Mouse (Mus musculus): Measurements from ENCODE around the gene Rilp. TPM values are rescaled to one million over a fixed set of nuclear protein-coding genes. Genes with fewer than 3 reads are reported as not detected.

Rilp gene
- polyA plus RNA-seq, 1 experiment from 2014 or later = 1.5 TPM

DNA sequence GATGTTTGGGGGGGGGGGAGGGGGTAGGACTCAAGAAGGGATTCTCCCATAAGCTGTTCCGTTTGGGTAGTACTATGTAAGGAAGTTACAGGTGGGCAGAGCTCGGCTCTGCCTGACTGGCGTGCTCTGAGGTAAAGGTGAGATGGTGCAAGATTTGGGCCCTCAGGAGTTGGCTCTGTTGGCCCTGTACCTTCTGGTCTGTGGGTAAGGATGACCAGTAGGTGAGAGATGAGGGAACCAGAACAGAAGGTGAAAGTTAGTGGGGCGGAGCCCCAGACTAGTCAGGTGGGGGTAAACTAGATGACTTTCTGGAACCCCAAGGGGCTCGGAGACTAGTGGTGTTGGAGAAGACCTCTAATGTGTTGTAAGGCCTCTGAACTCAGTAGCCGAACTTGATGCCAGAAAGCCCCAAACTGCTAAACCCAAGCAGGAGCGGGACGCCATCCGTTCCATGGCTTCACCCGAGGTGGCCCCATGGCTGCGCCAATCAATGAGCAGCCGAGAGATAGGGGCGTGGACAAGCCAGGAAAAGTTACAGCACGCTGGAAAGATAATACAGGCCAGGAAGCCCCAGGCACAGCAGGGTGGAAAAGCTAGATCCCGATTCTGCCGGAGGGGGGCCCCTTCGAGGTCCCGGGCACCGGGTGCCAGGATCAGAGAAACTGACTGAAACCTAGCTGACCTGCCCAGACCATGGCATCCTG lies 42.2 kb upstream of the Rilp start:
- Histone ChIP-seq H3K4me2 (peak overlapping the region; percentile 57), H3K36me3 (peaks cover 23% of the 10 kb centered on the region), H3K27me3 (0 out of 2 replicates have a peak, but pooled peaks cover 19% of the 10 kb centered on the region), H3K4me3 (peak overlapping the region; percentile 31), H3K4me1 (replicated peaks) (peaks cover 19% of the 10 kb centered on the region), H3K9ac (peak overlapping the region; percentile 63), H3K27ac (no peak overlapping the region), H3K9me3 (no peaks in the 10 kb centered on the region)
- ATAC-seq (ENCODE audit: low FRiP score) = no peak
- 18% methylated on average over 19 of the region's 19 CpGs for WGBS

DNA sequence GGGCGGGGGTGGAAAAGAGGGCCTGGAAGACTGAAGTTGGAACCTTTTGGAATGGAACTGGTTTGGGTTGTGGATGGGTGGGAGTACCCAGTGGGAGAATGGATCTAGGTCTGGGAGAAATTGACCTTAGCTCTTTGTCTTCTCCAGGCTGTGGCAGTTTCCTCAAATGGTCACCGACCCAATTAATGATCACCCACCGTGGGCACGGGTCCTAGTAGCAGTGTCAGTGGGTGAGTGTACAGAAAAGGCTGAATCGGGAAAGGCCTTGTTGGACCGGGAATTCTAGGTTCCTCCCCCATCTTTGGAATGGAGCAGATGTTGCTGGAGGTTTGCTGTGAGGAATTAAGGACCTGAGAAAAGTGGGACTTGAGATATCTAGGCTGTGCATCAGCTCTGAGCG lies 41.5 kb upstream of the Rilp start:
- no peak for ATAC-seq (ENCODE audit: low FRiP score)
- 69% methylated on average over 7 of the region's 7 CpGs for whole genome bisulfite sequencing
- H3K4me2 ChIP-seq = peak overlapping the region; percentile 57
- H3K36me3 ChIP-seq = peaks cover 23% of the 10 kb centered on the region
- H3K27me3 ChIP-seq = 0 out of 2 replicates have a peak, but pooled peaks cover 19% of the 10 kb centered on the region
- peaks cover 11% of the 10 kb centered on the region for H3K4me1 ChIP-seq (replicated peaks)
- H3K9me3 ChIP-seq = no peaks in the 10 kb centered on the region
- H3K9ac ChIP-seq = peak overlapping the region; percentile 63; the same call in 1 of the 2 replicates
- peak overlapping the region; percentile 31 for H3K4me3 ChIP-seq
- H3K27ac ChIP-seq = no peak overlapping the region

GRCm38 (mm10) chr11:75469261-75469660 lies 40.6 kb upstream of the Rilp start:
- Histone ChIP-seq H3K4me3 (no peak overlapping the region), H3K36me3 (peaks cover 23% of the 10 kb centered on the region), H3K4me1 (replicated peaks) (peaks cover 8% of the 10 kb centered on the region), H3K27ac (no peak overlapping the region), H3K4me2 (no peak overlapping the region), H3K9ac (no peak overlapping the region), H3K9me3 (no peaks in the 10 kb centered on the region), H3K27me3 (0 out of 2 replicates have a peak, but pooled peaks cover 19% of the 10 kb centered on the region)
- ATAC-seq (ENCODE audit: low FRiP score) = no peak
- 90% methylated on average over 4 of the region's 4 CpGs for WGBS

DNA sequence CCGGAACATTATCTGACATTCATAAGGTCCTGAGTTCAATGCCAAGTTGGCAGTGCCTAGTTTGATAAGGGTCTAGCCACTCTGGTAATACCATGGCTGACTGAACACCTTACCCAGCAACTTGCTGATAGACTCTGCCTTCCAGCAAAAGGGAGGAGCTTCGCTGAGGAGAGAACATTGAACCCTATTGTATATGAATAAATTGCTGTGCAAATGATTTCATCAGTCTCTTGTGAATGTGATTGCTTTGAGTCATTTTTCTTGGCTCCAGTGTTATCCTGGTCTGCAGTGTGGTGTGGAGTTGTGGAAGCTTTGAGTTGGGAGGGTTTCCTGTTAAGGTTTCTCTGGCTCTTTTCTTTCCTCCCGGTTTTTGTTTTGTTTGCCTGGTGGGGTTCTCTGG lies 39.2 kb upstream of the Rilp start:
- H3K27me3 ChIP-seq = 0 out of 2 replicates have a peak, but pooled peaks cover 19% of the 10 kb centered on the region
- 88% methylated on average over 3 of the region's 3 CpGs for WGBS
- H3K4me2 ChIP-seq = no peak overlapping the region
- no peak overlapping the region for H3K4me3 ChIP-seq
- H3K4me1 ChIP-seq (replicated peaks) = peaks cover 8% of the 10 kb centered on the region
- no peaks in the 10 kb centered on the region for H3K9me3 ChIP-seq
- H3K9ac ChIP-seq = no peak overlapping the region
- H3K27ac ChIP-seq = no peak overlapping the region
- ATAC-seq (ENCODE audit: low FRiP score) = no peak
- peaks cover 9% of the 10 kb centered on the region for H3K36me3 ChIP-seq

GRCm38 (mm10) chr11:75472469-75473081 lies 37.3 kb upstream of the Rilp start:
- H3K27ac ChIP-seq = no peak overlapping the region
- peaks cover 6% of the 10 kb centered on the region for H3K4me1 ChIP-seq (replicated peaks)
- 88% methylated on average over 11 of the region's 11 CpGs for WGBS
- H3K9me3 ChIP-seq = no peaks in the 10 kb centered on the region
- 0 out of 2 replicates have a peak, but pooled peaks cover 18% of the 10 kb centered on the region for H3K27me3 ChIP-seq
- no peak for ATAC-seq (ENCODE audit: low FRiP score)
- no peaks in the 10 kb centered on the region for H3K36me3 ChIP-seq
- H3K4me3 ChIP-seq = no peak overlapping the region
- no peak overlapping the region for H3K9ac ChIP-seq
- H3K4me2 ChIP-seq = no peak overlapping the region

- 65% methylated on average over 7 of the region's 7 CpGs for WGBS
- Histone ChIP-seq H3K27me3 (0 out of 2 replicates have a peak, but pooled peaks cover 11% of the 10 kb centered on the region), H3K4me3 (no peak overlapping the region), H3K4me1 (replicated peaks) (no peaks in the 10 kb centered on the region), H3K36me3 (no peaks in the 10 kb centered on the region), H3K9ac (no peak overlapping the region), H3K9me3 (no peaks in the 10 kb centered on the region), H3K27ac (no peak overlapping the region), H3K4me2 (no peak overlapping the region)
- no peak for ATAC-seq (ENCODE audit: low FRiP score)
Measured at GRCm38 (mm10) chr11:75473376-75473775, 36.5 kb upstream of the Rilp start.

GRCm38 (mm10) chr11:75486192-75486591 lies 23.7 kb upstream of the Rilp start:
- Histone ChIP-seq H3K9ac (no peak overlapping the region), H3K27ac (peak overlapping the region; percentile 52; the same call in 1 of the 2 replicates), H3K4me3 (peak overlapping the region; percentile 99; the same call in 1 of the 2 replicates), H3K4me1 (replicated peaks) (peaks cover 17% of the 10 kb centered on the region), H3K36me3 (peaks cover 19% of the 10 kb centered on the region), H3K9me3 (no peaks in the 10 kb centered on the region), H3K27me3 (0 out of 2 replicates have a peak, but pooled peaks cover 12% of the 10 kb centered on the region), H3K4me2 (peak overlapping the region; percentile 44)
- ATAC-seq (ENCODE audit: low FRiP score) = peak; percentile 52
- 28% methylated on average over 3 of the region's 3 CpGs for WGBS

DNA sequence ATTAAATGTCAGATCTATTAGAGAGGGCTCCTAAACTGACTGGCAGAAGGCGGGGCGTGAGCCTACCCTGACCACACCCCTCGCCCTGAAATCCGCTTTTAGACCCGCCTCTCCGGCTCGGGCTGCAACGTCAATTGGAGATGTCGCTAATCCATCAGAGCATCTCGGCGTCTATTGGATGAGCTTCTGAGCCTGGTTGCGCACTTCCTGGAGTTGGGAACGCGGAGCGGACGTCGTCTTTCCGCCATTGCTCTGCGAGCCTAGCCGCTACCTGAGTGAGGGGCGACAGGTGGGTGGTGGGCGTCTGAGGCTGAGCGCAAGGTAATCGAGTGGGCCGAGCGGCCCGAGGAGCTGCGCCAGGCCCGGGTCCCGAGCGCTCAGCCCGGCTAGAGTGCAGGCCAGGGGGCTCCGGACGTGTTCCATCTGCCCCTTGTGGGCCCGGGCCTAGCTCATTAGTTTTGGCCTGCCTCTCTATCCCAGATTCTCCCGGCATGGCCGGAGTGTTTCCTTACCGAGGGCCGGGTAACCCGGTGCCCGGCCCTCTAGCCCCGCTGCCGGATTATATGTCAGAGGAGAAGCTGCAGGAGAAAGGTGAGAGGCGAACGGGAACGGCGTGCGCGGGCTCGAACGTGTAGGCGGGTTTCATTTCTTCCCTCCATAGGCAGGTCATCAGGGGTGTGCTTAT lies 23.2 kb upstream of the Rilp start, which contains the start of gene Prpf8:
Prpf8 (plus strand) TSS at position 216 of the 685 bp plus-strand sequence.
- peak; percentile 100 for ATAC-seq (ENCODE audit: low FRiP score)
- Histone ChIP-seq H3K27me3 (0 out of 2 replicates have a peak, but pooled peaks cover 12% of the 10 kb centered on the region), H3K4me2 (peak within 1 kb of the TSS; percentile 98), H3K4me1 (replicated peaks) (peaks cover 17% of the 10 kb centered on the region), H3K9me3 (no peaks in the 10 kb centered on the region), H3K27ac (peak within 1 kb of the TSS; percentile 87), H3K36me3 (peaks cover 25% of the 10 kb centered on the region), H3K9ac (peak within 1 kb of the TSS; percentile 97), H3K4me3 (peak within 1 kb of the TSS; percentile 99)
- under 1% methylated on average over 52 of the region's 52 CpGs for WGBS

GRCm38 (mm10) chr11:75487496-75487895 lies 22.4 kb upstream of the Rilp start:
- WGBS = 46% methylated on average over 6 of the region's 6 CpGs
- Histone ChIP-seq H3K4me3 (peak overlapping the region; percentile 99), H3K9ac (peak overlapping the region; percentile 97), H3K4me2 (peak overlapping the region; percentile 98), H3K9me3 (no peaks in the 10 kb centered on the region), H3K27me3 (0 out of 2 replicates have a peak, but pooled peaks cover 12% of the 10 kb centered on the region), H3K4me1 (replicated peaks) (peaks cover 17% of the 10 kb centered on the region), H3K36me3 (peaks cover 32% of the 10 kb centered on the region), H3K27ac (peak overlapping the region; percentile 87; the same call in 1 of the 2 replicates)
- ATAC-seq (ENCODE audit: low FRiP score) = no peak

DNA sequence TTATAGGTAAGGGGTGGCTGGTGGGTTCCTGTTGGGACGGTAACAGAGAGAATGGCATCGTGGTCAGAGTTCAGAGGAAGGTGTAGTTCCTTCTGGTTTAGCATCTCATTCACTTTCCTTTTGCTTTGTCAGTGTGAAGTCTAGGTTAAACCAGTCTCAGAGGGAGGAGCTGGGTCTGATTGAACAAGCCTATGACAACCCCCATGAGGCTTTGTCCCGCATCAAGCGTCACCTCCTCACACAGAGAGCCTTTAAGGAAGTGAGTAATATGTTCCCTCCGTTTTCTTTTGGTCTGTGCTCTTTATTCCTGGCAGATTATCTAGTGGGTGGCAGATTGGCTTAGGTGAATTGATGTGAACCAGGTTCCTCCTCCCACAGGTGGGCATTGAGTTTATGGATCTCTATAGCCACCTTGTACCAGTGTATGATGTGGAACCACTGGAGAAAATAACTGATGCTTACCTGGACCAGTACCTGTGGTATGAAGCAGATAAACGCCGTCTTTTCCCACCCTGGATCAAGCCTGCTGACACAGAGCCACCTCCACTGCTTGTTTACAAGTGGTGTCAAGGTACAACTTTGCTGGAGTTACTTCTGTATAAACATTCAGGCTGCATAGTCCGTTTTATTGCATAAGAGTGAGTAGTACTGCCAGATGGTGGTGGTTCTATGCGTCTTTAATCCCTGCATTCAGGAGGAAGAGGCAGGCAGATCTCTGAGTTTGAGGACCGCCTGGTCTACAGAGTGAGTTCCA lies 15.4 kb upstream of the Rilp start:
- Histone ChIP-seq H3K9ac (no peak overlapping the region), H3K36me3 (peaks cover 99% of the 10 kb centered on the region), H3K4me3 (no peak overlapping the region), H3K27ac (no peak overlapping the region), H3K4me1 (replicated peaks) (no peaks in the 10 kb centered on the region), H3K9me3 (no peaks in the 10 kb centered on the region), H3K27me3 (no peaks in the 10 kb centered on the region), H3K4me2 (no peak overlapping the region)
- ATAC-seq (ENCODE audit: low FRiP score) = no peak
- WGBS = 95% methylated on average over 10 of the region's 10 CpGs

DNA sequence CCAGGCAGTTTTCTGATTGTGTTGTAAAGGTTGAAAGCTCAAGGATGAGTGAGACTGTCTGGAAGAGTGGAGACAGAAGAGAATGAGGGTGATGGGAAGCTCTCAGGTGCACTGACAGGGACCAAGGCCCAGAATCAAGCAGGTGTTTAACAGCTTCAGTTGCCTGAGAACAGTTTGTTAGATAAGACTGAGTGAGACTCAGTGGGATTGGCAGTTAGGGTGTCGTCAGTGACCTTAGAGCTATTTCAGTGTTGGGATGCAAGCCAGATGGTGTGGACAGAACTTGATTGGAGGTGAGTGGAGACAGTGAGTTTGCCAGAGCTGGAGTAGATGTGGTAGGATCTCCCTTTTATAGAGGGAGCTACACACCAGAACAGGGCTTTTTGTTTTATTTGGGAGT lies 11.8 kb upstream of the Rilp start:
- no peaks in the 10 kb centered on the region for H3K9me3 ChIP-seq
- ATAC-seq (ENCODE audit: low FRiP score) = no peak
- 83% methylated on average over 1 of the region's 1 CpGs for WGBS

More for the DNA sequence above, 11.8 kb upstream of the Rilp start:
- H3K27ac ChIP-seq = no peak overlapping the region
- no peaks in the 10 kb centered on the region for H3K27me3 ChIP-seq
- H3K36me3 ChIP-seq = peaks cover 99% of the 10 kb centered on the region
- H3K4me1 ChIP-seq (replicated peaks) = no peaks in the 10 kb centered on the region
- no peak overlapping the region for H3K4me2 ChIP-seq
- H3K9ac ChIP-seq = no peak overlapping the region
- no peak overlapping the region for H3K4me3 ChIP-seq

All from hindbrain, embryonic 13.5 days (tissue).